Mouse (Mus musculus) thymus, postnatal 0 days (tissue): ENCODE data around the gene Psma3. TPM values are rescaled to one million over a fixed set of nuclear protein-coding genes. Genes with fewer than 3 reads are reported as not detected.
A peak's percentile ranks its signal among the peaks of the same experiment; 100 is the strongest.

ENCODE experiments used
- DNase-seq: peaks from one replicate; pipeline ENCODE4 v3.0.0-alpha.2; 2015; ENCODE audit warnings: low spot score
- polyA plus RNA-seq: library from polyadenylated mRNA; unstranded; fragments of >200 nt; fragmentation: Nextera tagmentation; extraction: Ambion mirVana; gene quantifications from 2 replicates; pipeline ENCODE4 v1.2.1, GENCODE M21; 2015

Gene Psma3
- polyA plus RNA-seq, result 653 and 686 TPM in 2 replicates

GRCm38 (mm10) chr12:70974441-70975266 lies at the start of gene Psma3:
Psma3 (plus strand) TSS chr12:70974621.
- DNase-seq, result peak; percentile 97

- DNase-seq, result no peak
Observed at GRCm38 (mm10) chr12:70929781-70930180, 44.6 kb upstream of the Psma3 start.

GRCm38 (mm10) chr12:70937150-70937549 lies 37.3 kb upstream of the Psma3 start:
- no peak for DNase-seq

- peak; percentile 95 for DNase-seq
Observed at GRCm38 (mm10) chr12:70937571-70938384, 36.6 kb upstream of the Psma3 start, which contains the start of gene Actr10. Actr10 (plus strand) TSS chr12:70937857.

- peak; percentile 77 for DNase-seq
Observed at GRCm38 (mm10) chr12:70940806-70941205, 33.6 kb upstream of the Psma3 start.

- DNase-seq, result no peak
Observed at GRCm38 (mm10) chr12:70944181-70944580, 30.2 kb upstream of the Psma3 start.

GRCm38 (mm10) chr12:70946585-70947256 lies 27.7 kb upstream of the Psma3 start:
- DNase-seq, result no peak

- no peak for DNase-seq
Observed at GRCm38 (mm10) chr12:70958640-70959039, 15.8 kb upstream of the Psma3 start.

- DNase-seq, result no peak
Observed at GRCm38 (mm10) chr12:70967581-70967980, 6.8 kb upstream of the Psma3 start.

- DNase-seq, result peak; percentile 91
Observed at GRCm38 (mm10) chr12:70968141-70968790, 6.2 kb upstream of the Psma3 start.

GRCm38 (mm10) chr12:70968791-70969307 lies 5.6 kb upstream of the Psma3 start:
- DNase-seq, result peak; percentile 95

GRCm38 (mm10) chr12:70969485-70970184 lies 4.8 kb upstream of the Psma3 start:
- peak; percentile 86 for DNase-seq

- no peak for DNase-seq
Observed at GRCm38 (mm10) chr12:70973831-70974230, 590 bp upstream of the Psma3 start.

- no peak for DNase-seq
Observed at GRCm38 (mm10) chr12:70975406-70975805, 985 bp downstream of the Psma3 start.

GRCm38 (mm10) chr12:70975891-70976290 lies 1.5 kb downstream of the Psma3 start:
- no peak for DNase-seq

GRCm38 (mm10) chr12:70978345-70978744 lies 3.9 kb downstream of the Psma3 start:
- DNase-seq, result no peak

GRCm38 (mm10) chr12:70984855-70985550 lies 10.6 kb downstream of the Psma3 start:
- no peak for DNase-seq

- DNase-seq, result no peak
Observed at GRCm38 (mm10) chr12:70997225-70997624, 22.8 kb downstream of the Psma3 start.

GRCm38 (mm10) chr12:70999423-70999903 lies 25.0 kb downstream of the Psma3 start:
- DNase-seq, result peak; percentile 40
